Mouse (Mus musculus) liver, embryonic 11.5 days (tissue): ENCODE results near the gene Itga5. TPM values are rescaled to one million over a fixed set of nuclear protein-coding genes. Genes with fewer than 3 reads are reported as not detected.

Experiments used
- ATAC-seq: fragments of 200-750 bp; cut with Nextera tagmentation; replicated peaks from 2 replicates; pipeline ENCODE4 v1.8.0; 2017; ENCODE audit warnings: moderate number of reproducible peaks, mild to moderate bottlenecking, moderate TSS enrichment, moderate library complexity; ENCODE audit not compliant: low FRiP score
- DNase-seq: peaks from one replicate; pipeline ENCODE4 v3.0.0-alpha.2; 2017; ENCODE audit warnings: low spot score
- H3K27ac ChIP-seq: fragments of 300-500 bp; sonication (generic); 2 replicates; pipeline ENCODE4 v1.5.1; 2014; ENCODE audit warnings: mild to moderate bottlenecking, low read depth, low read length, control low read depth
- H3K27me3 ChIP-seq: fragments of 300-500 bp; sonication (generic); replicated peaks from 2 replicates; pipeline ENCODE4 v1.6.1; 2014; ENCODE audit warnings: low read length, mixed read lengths; ENCODE audit not compliant: control insufficient read depth, insufficient read depth
- H3K36me3 ChIP-seq: fragments of 300-500 bp; sonication (generic); 2 replicates; pipeline ENCODE4 v1.6.1; 2014; ENCODE audit warnings: mild to moderate bottlenecking, low read length, moderate library complexity, mixed read lengths; ENCODE audit not compliant: control insufficient read depth, insufficient read depth
- H3K4me1 ChIP-seq: fragments of 300-500 bp; sonication (generic); replicated peaks from 2 replicates; pipeline ENCODE4 v1.6.1; 2014; ENCODE audit warnings: low read length, mixed read lengths; ENCODE audit not compliant: control insufficient read depth, insufficient read depth
- H3K4me2 ChIP-seq: fragments of 300-500 bp; sonication (generic); 2 replicates; pipeline ENCODE4 v1.6.1; 2014; ENCODE audit warnings: mild to moderate bottlenecking, control low read depth, moderate library complexity
- H3K4me3 ChIP-seq: fragments of 300-500 bp; sonication (generic); 2 replicates; pipeline ENCODE4 v1.5.1; 2014; ENCODE audit warnings: low read depth, low read length, control low read depth
- H3K9ac ChIP-seq: fragments of 300-500 bp; sonication (generic); 2 replicates; pipeline ENCODE4 v1.6.1; 2014; ENCODE audit warnings: low read depth, low read length, control low read depth
- H3K9me3 ChIP-seq: fragments of 300-500 bp; sonication (generic); 2 replicates; pipeline ENCODE4 v1.6.1; 2016; ENCODE audit warnings: low read length, inconsistent platforms, mixed read lengths; ENCODE audit not compliant: control insufficient read depth
- WGBS: fragments of 180-500 bp; shearing (Covaris S2); extraction: QIAGEN DNeasy Blood & Tissue Kit; methylation state at CpG from one replicate; pipeline ENCODE4 v1.1.7; 2014; 5-methylcytosine and 5-hydroxymethylcytosine counted together
- polyA plus RNA-seq: library from polyadenylated mRNA; unstranded; fragments of >200 nt; fragmentation: Nextera tagmentation; extraction: Ambion mirVana; gene quantifications from 2 replicates; pipeline ENCODE4 v1.2.1, GENCODE M21; 2014

The Itga5 gene
- polyA plus RNA-seq, 1 experiment from 2014 or later: 35.7 TPM

GRCm38 (mm10) chr15:103300560-103300959 is 66.0 kb downstream of the Itga5 start:
- peaks cover 3% of the 10 kb centered on the region for H3K27me3 ChIP-seq
- 36% methylated on average over 2 of the region's 2 CpGs for WGBS
- no peak for ATAC-seq
- H3K9ac ChIP-seq: no peak overlapping the region
- H3K4me1 ChIP-seq: peaks cover 50% of the 10 kb centered on the region
- no peak overlapping the region for H3K4me2 ChIP-seq
- peaks cover 26% of the 10 kb centered on the region for H3K36me3 ChIP-seq
- no peak for DNase-seq
- no peaks in the 10 kb centered on the region for H3K9me3 ChIP-seq
- H3K4me3 ChIP-seq: no peak overlapping the region
- H3K27ac ChIP-seq: peak overlapping the region; percentile 81

GRCm38 (mm10) chr15:103300067-103300471 is 66.5 kb downstream of the Itga5 start:
- Histone ChIP-seq H3K4me2 (0 out of 2 replicates have a peak overlapping the region, but pooled peaks have one; percentile 3), H3K4me3 (no peak overlapping the region), H3K9me3 (no peaks in the 10 kb centered on the region), H3K36me3 (peaks cover 26% of the 10 kb centered on the region), H3K27me3 (peaks cover 3% of the 10 kb centered on the region), H3K27ac (no peak overlapping the region), H3K9ac (no peak overlapping the region), H3K4me1 (peaks cover 50% of the 10 kb centered on the region)
- WGBS: 52% methylated on average over 18 of the region's 18 CpGs
- ATAC-seq: no peak
- no peak for DNase-seq

GRCm38 (mm10) chr15:103299644-103300043 is 66.9 kb downstream of the Itga5 start:
- Histone ChIP-seq H3K27ac (no peak overlapping the region), H3K9me3 (no peaks in the 10 kb centered on the region), H3K27me3 (peaks cover 3% of the 10 kb centered on the region), H3K36me3 (peaks cover 26% of the 10 kb centered on the region), H3K4me3 (no peak overlapping the region), H3K4me2 (0 out of 2 replicates have a peak overlapping the region, but pooled peaks have one; percentile 3), H3K4me1 (peaks cover 46% of the 10 kb centered on the region), H3K9ac (no peak overlapping the region)
- ATAC-seq (no peak), DNase-seq (no peak)
- 67% methylated on average over 8 of the region's 8 CpGs for WGBS

GRCm38 (mm10) chr15:103298861-103299616 is 67.5 kb downstream of the Itga5 start:
- Histone ChIP-seq H3K9ac (no peak overlapping the region), H3K4me2 (no peak overlapping the region), H3K27ac (no peak overlapping the region), H3K4me3 (no peak overlapping the region), H3K9me3 (no peaks in the 10 kb centered on the region), H3K4me1 (peaks cover 40% of the 10 kb centered on the region), H3K27me3 (peaks cover 3% of the 10 kb centered on the region; the same call in 1 of the 2 replicates), H3K36me3 (peaks cover 26% of the 10 kb centered on the region)
- whole genome bisulfite sequencing: 83% methylated on average over 5 of the region's 5 CpGs
- no peak for ATAC-seq
- no peak for DNase-seq

- Histone ChIP-seq H3K36me3 (peaks cover 36% of the 10 kb centered on the region), H3K4me1 (peaks cover 34% of the 10 kb centered on the region), H3K4me3 (no peak overlapping the region), H3K27ac (no peak overlapping the region), H3K4me2 (no peak overlapping the region), H3K9me3 (no peaks in the 10 kb centered on the region), H3K27me3 (no peaks in the 10 kb centered on the region; the same call in 1 of the 2 replicates), H3K9ac (no peak overlapping the region)
- DNase-seq (no peak), ATAC-seq (no peak)
- 86% methylated on average over 3 of the region's 3 CpGs for WGBS
These were observed 68.5 kb downstream of the Itga5 start for GRCm38 (mm10) chr15:103298026-103298425.

- Histone ChIP-seq H3K4me1 (peaks cover 29% of the 10 kb centered on the region), H3K27ac (no peak overlapping the region), H3K36me3 (peaks cover 43% of the 10 kb centered on the region), H3K9me3 (no peaks in the 10 kb centered on the region), H3K4me3 (no peak overlapping the region), H3K27me3 (no peaks in the 10 kb centered on the region), H3K4me2 (no peak overlapping the region; the same call in 1 of the 2 replicates), H3K9ac (no peak overlapping the region)
- WGBS: 85% methylated on average over 6 of the region's 6 CpGs
- ATAC-seq (no peak), DNase-seq (no peak)
These were observed 69.2 kb downstream of the Itga5 start for GRCm38 (mm10) chr15:103297313-103297712.

- Histone ChIP-seq H3K4me1 (peaks cover 20% of the 10 kb centered on the region), H3K27ac (peak overlapping the region; percentile 0), H3K9me3 (no peaks in the 10 kb centered on the region), H3K9ac (no peak overlapping the region), H3K4me2 (no peak overlapping the region), H3K27me3 (no peaks in the 10 kb centered on the region), H3K4me3 (no peak overlapping the region), H3K36me3 (peaks cover 56% of the 10 kb centered on the region)
- 47% methylated on average over 5 of the region's 5 CpGs for WGBS
- DNase-seq (no peak), ATAC-seq (no peak)
These were observed 70.7 kb downstream of the Itga5 start for GRCm38 (mm10) chr15:103295851-103296250.

- Histone ChIP-seq H3K27ac (no peak overlapping the region), H3K36me3 (peaks cover 60% of the 10 kb centered on the region), H3K27me3 (no peaks in the 10 kb centered on the region), H3K9me3 (no peaks in the 10 kb centered on the region), H3K4me3 (no peak overlapping the region), H3K9ac (no peak overlapping the region), H3K4me2 (no peak overlapping the region), H3K4me1 (peaks cover 12% of the 10 kb centered on the region; the same call in 1 of the 2 replicates)
- 86% methylated on average over 2 of the region's 2 CpGs for WGBS
- DNase-seq (no peak), ATAC-seq (no peak)
These were observed 71.9 kb downstream of the Itga5 start for GRCm38 (mm10) chr15:103294649-103295048.
